Mouse (Mus musculus) lung, postnatal 0 days (tissue): ENCODE results near the gene Grm1. TPM values are rescaled to one million over a fixed set of nuclear protein-coding genes. Genes with fewer than 3 reads are reported as not detected.

Experiments
- ATAC-seq: fragments of 200-750 bp; cut with Nextera tagmentation; 2 replicates; pipeline ENCODE4 v1.8.0; 2017; ENCODE audit warnings: moderate library complexity
- DNase-seq: peaks from one replicate; pipeline ENCODE4 v3.0.0-alpha.2; 2016; ENCODE audit warnings: low spot score
- H3K27ac ChIP-seq: fragments of 300-500 bp; sonication (generic); 2 replicates; pipeline ENCODE4 v1.5.1; 2014; ENCODE audit warnings: antibody characterized with exemption, mild to moderate bottlenecking, low read length, mixed read lengths
- H3K27me3 ChIP-seq: fragments of 300-500 bp; sonication (generic); replicated peaks from 2 replicates; pipeline ENCODE4 v1.6.1; 2014; ENCODE audit warnings: low read length, mixed read lengths; ENCODE audit not compliant: insufficient read depth
- H3K36me3 ChIP-seq: fragments of 300-500 bp; sonication (generic); 2 replicates; pipeline ENCODE4 v1.6.1; 2014; ENCODE audit warnings: low read length, mixed read lengths; ENCODE audit not compliant: insufficient read depth
- H3K4me1 ChIP-seq: fragments of 300-500 bp; sonication (generic); 2 replicates; pipeline ENCODE4 v1.6.1; 2014; ENCODE audit warnings: antibody characterized with exemption, low read depth, low read length, mixed read lengths; ENCODE audit not compliant: insufficient read depth
- H3K4me2 ChIP-seq: fragments of 300-500 bp; sonication (generic); replicated peaks from 2 replicates; pipeline ENCODE4 v1.6.1; 2014; ENCODE audit warnings: low read depth, mild to moderate bottlenecking, low read length, moderate library complexity, mixed read lengths
- H3K4me3 ChIP-seq: fragments of 300-500 bp; sonication (generic); 2 replicates; pipeline ENCODE4 v1.5.1; 2014; ENCODE audit warnings: low read depth, low read length
- H3K9ac ChIP-seq: fragments of 300-500 bp; sonication (generic); replicated peaks from 2 replicates; pipeline ENCODE4 v1.6.1; 2014; ENCODE audit warnings: low read depth, mild to moderate bottlenecking
- H3K9me3 ChIP-seq: fragments of 300-500 bp; sonication (generic); 2 replicates; pipeline ENCODE4 v1.6.1; 2016; ENCODE audit warnings: low read length, mixed read lengths
- CTCF ChIP-seq: IDR thresholded peaks from 2 replicates; pipeline ENCODE4 v1.5.1; 2016; ENCODE audit warnings: antibody characterized with exemption, mild to moderate bottlenecking
- EP300 ChIP-seq: IDR thresholded peaks from 2 replicates; pipeline ENCODE4 v1.6.1; 2016; ENCODE audit warnings: antibody characterized with exemption, mild to moderate bottlenecking, control low read depth
- WGBS: fragments of 180-500 bp; shearing (Covaris S2); extraction: QIAGEN DNeasy Blood & Tissue Kit; methylation state at CpG from one replicate; pipeline ENCODE4 v1.1.7; 2014; 5-methylcytosine and 5-hydroxymethylcytosine counted together
- polyA plus RNA-seq: library from polyadenylated mRNA; unstranded; fragments of >200 nt; fragmentation: Nextera tagmentation; extraction: Ambion mirVana; gene quantifications from 2 replicates; pipeline ENCODE4 v1.2.1, GENCODE M21; 2015

The Grm1 gene
- polyA plus RNA-seq, 1 experiment from 2014 or later: not detected

- no peaks in the 10 kb centered on the region for H3K36me3 ChIP-seq
- no peak overlapping the region for H3K9ac ChIP-seq
- H3K27ac ChIP-seq: no peak overlapping the region
- H3K27me3 ChIP-seq: no peaks in the 10 kb centered on the region
- H3K4me3 ChIP-seq: no peak overlapping the region
- H3K4me1 ChIP-seq: no peaks in the 10 kb centered on the region
- ATAC-seq (no peak), DNase-seq (no peak)
- H3K4me2 ChIP-seq: no peak overlapping the region
- TF ChIP-seq EP300: no peak
- no peak for TF ChIP-seq CTCF
- WGBS: 46% methylated on average over 1 of the region's 1 CpGs
- H3K9me3 ChIP-seq: no peaks in the 10 kb centered on the region
Measured at GRCm38 (mm10) chr10:10996766-10997165, 85.4 kb downstream of the Grm1 start.

- Histone ChIP-seq H3K4me3 (no peak overlapping the region), H3K4me1 (no peaks in the 10 kb centered on the region), H3K9ac (no peak overlapping the region), H3K4me2 (no peak overlapping the region), H3K36me3 (no peaks in the 10 kb centered on the region), H3K27ac (no peak overlapping the region), H3K9me3 (no peaks in the 10 kb centered on the region), H3K27me3 (no peaks in the 10 kb centered on the region)
- no peak for DNase-seq
- TF ChIP-seq EP300 (no peak), CTCF (no peak)
- 72% methylated on average over 3 of the region's 3 CpGs for WGBS
- no peak for ATAC-seq
Measured at GRCm38 (mm10) chr10:10991708-10992107, 90.4 kb downstream of the Grm1 start.

- WGBS: 40% methylated on average over 2 of the region's 2 CpGs
Measured at GRCm38 (mm10) chr10:10971311-10971710, 110.8 kb downstream of the Grm1 start.

GRCm38 (mm10) chr10:10964490-10965150 lies 117.5 kb downstream of the Grm1 start:
- WGBS: 76% methylated on average over 6 of the region's 6 CpGs
- H3K36me3 ChIP-seq: no peaks in the 10 kb centered on the region
- TF ChIP-seq CTCF (no peak), EP300 (no peak)
- no peak overlapping the region for H3K4me3 ChIP-seq
- no peak for DNase-seq
- H3K27ac ChIP-seq: no peak overlapping the region
- H3K4me1 ChIP-seq: no peaks in the 10 kb centered on the region
- H3K9me3 ChIP-seq: no peaks in the 10 kb centered on the region
- no peak overlapping the region for H3K4me2 ChIP-seq
- ATAC-seq: no peak
- no peak overlapping the region for H3K9ac ChIP-seq
- H3K27me3 ChIP-seq: no peaks in the 10 kb centered on the region

More at GRCm38 (mm10) chr10:10971311-10971710, 110.8 kb downstream of the Grm1 start:
- Histone ChIP-seq H3K4me2 (no peak overlapping the region), H3K4me3 (no peak overlapping the region), H3K27me3 (no peaks in the 10 kb centered on the region), H3K36me3 (no peaks in the 10 kb centered on the region), H3K9ac (no peak overlapping the region), H3K9me3 (no peaks in the 10 kb centered on the region), H3K27ac (no peak overlapping the region), H3K4me1 (no peaks in the 10 kb centered on the region)
- DNase-seq: no peak
- no peak for TF ChIP-seq EP300
- TF ChIP-seq CTCF: no peak
- no peak for ATAC-seq

GRCm38 (mm10) chr10:10950557-10950956 lies 131.6 kb downstream of the Grm1 start:
- no peak overlapping the region for H3K9ac ChIP-seq
- H3K36me3 ChIP-seq: no peaks in the 10 kb centered on the region
- DNase-seq (no peak), ATAC-seq (no peak)
- TF ChIP-seq EP300 (no peak), CTCF (no peak)
- H3K4me3 ChIP-seq: no peak overlapping the region
- no peaks in the 10 kb centered on the region for H3K9me3 ChIP-seq
- no peaks in the 10 kb centered on the region for H3K4me1 ChIP-seq
- H3K27me3 ChIP-seq: no peaks in the 10 kb centered on the region
- H3K4me2 ChIP-seq: no peak overlapping the region
- H3K27ac ChIP-seq: no peak overlapping the region
- WGBS: 80% methylated on average over 3 of the region's 3 CpGs

- no peak overlapping the region for H3K9ac ChIP-seq
- H3K4me2 ChIP-seq: no peak overlapping the region
- TF ChIP-seq EP300 (no peak), CTCF (no peak)
- no peak overlapping the region for H3K27ac ChIP-seq
- H3K36me3 ChIP-seq: no peaks in the 10 kb centered on the region
- ATAC-seq (no peak), DNase-seq (no peak)
- H3K4me3 ChIP-seq: no peak overlapping the region
- no peaks in the 10 kb centered on the region for H3K9me3 ChIP-seq
- WGBS: 68% methylated on average over 3 of the region's 3 CpGs
- H3K27me3 ChIP-seq: no peaks in the 10 kb centered on the region
- no peaks in the 10 kb centered on the region for H3K4me1 ChIP-seq
Measured at GRCm38 (mm10) chr10:10949172-10949571, 133.0 kb downstream of the Grm1 start.
